Mouse (Mus musculus) megakaryocyte-erythroid progenitor cell, adult 5-6 weeks (primary cell): ENCODE data around the gene Bex6. TPM values are rescaled to one million over a fixed set of nuclear protein-coding genes. Genes with fewer than 3 reads are reported as not detected.

Source experiments
- ATAC-seq: replicated peaks from 2 replicates; pipeline ENCODE4 v1.8.0; 2016; ENCODE audit warnings: mild to moderate bottlenecking, inconsistent platforms; ENCODE audit not compliant: severe bottlenecking, poor library complexity, low FRiP score, low TSS enrichment
- total RNA-seq, 2 experiments: library from RNA; stranded (forward) in 1 of 2; stranded (reverse) in 1 of 2; fragments of 200-1000, 215-1000 nt in 1 of 2; fragments of >200 nt in 1 of 2; fragmentation: Nextera tagmentation in 1 of 2; gene quantifications; 2 replicates each; pipeline ENCODE4 v1.2.3; 2014 to 2017

Gene Bex6
- total RNA-seq, 2 experiments from 2014 or later, result 0.81 TPM; not detected in 1

DNA sequence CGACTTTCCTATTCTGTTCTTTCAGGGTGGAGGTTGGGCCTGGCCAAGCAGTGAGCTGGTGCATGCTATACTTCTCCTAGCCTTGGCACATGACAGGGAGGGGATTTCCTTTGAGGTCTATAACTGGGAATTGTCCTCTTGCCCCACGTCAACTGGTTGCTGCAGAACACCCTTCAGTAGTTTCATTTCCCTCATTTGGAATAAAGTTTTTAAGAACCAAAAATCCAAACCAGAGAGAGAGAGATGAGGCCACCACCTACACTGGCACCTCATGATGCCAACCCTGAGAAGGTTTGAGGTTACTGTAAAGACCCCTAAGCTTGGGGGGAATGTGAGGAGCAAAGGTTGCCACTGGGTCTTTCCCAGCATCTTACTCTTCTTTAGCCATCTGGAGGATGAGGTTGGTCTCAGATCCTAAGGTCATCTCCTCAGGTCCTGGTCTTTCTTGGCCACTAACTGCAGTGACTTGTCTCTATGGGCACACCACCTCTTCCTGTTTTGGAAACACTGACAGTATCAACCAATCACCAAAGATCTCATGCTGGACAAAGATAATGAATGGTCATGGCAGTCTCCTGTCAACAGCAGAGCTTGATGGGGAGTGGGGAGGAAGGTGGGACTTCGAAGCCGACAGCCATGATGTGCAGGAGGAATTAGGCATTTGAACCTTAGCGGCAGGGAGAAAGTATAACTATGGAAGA lies 8.4 kb upstream of the Bex6 start:
- ATAC-seq, result no peak

DNA sequence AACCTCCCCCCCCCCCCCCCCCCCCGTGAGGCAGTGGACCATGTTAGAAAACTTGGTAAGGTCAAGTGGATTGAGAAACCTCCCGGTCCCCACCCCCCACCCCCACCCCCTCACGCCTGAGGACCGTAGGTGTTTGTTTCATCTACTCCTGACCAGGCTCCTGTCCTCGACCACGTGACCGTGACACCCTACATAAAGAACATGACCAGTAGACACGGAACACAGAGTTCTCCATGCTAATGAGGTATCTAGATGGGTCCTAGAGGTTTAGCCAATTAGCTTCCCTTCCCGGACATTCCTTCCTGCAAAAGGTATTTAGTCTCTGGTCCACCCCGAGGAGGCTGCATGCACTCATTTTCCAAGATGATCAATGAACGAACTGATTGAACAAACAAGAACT lies 6.2 kb upstream of the Bex6 start:
- no peak for ATAC-seq

GRCm38 (mm10) chr16:32174340-32175005 lies 5.2 kb upstream of the Bex6 start:
- ATAC-seq, result no peak

DNA sequence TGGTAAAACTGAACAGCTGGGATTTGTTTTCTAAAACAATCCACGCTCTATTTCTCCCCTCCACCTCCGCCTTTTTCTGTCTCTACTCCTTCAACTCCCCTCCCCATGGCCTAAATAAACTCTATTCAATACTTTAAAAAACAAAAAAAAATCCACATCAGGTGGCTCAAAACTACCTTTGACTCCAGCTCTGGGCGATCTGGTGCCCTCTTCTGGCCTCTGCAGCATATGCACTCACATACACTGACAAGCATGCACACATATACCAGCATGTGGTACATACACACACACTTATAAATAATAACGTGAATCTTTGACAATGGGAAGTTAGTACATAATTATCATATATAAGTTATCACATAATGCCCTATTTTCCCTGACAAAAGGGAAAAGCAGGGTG lies 4.6 kb upstream of the Bex6 start:
- ATAC-seq, result no peak

GRCm38 (mm10) chr16:32176896-32177686 lies 2.5 kb upstream of the Bex6 start:
- peak; percentile 76 for ATAC-seq

DNA sequence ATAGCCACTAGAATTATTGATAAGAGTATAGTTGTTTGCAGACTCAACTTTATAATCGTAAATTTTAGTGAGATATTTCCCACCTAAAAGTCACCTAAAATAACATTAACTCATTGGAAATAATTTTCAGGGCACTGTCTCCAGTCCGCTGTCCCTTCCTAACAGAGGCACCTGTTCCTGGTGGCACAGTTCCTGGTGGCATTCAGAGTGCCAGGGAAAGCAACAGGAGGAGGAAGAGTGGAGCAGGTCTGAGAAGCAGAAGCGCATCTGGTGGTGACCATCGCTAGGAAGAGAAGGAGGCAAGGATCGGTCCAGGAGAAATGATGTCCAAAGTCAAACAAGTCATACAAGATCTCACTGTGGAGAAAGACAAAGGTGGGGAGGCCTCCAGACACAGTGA lies 6.4 kb downstream of the Bex6 start:
- no peak for ATAC-seq

DNA sequence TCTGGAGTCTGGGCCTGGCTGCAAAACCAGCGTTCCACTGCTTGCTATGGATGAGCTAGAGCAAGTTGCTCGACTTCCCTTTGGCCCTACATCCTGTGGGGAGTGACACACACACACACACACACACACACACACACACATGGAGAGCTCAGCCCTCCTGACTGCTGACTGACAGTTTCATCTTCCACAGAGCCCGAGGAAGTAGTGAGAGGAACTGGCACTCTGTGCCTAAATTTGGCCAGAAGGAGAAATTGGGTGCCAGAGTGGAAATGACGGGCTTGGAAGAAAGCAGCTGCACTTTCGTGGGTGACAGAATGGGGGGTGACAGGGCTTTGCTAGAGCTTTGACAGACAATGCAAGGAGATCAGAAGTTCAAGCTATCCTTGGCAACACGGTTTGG lies 9.5 kb downstream of the Bex6 start:
- ATAC-seq, result no peak

DNA sequence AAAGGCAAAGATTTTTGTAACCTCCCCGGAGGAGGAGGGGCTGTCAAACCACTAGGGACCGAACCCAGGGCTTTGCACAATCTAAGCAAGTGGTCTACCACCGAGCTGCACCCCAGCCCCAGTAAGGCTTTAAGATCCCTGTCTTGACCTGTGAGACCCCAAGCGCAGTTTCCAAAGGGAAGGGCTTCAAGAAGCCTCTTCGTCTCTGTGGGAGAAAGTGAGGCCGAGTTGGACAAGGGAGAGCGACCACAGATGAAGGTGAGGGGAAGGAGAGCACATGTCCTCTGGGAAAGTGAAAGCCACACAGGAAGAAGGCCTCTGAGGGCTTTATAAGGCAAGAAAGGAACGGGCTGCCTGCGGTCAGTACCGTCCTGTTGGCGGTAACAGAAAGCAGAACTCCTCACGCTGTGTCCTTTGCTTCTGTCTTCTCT lies 10.4 kb downstream of the Bex6 start:
- ATAC-seq, result peak; percentile 73

GRCm38 (mm10) chr16:32200256-32201003 lies 20.8 kb downstream of the Bex6 start:
- peak; percentile 26; the same call in 1 of the 2 replicates for ATAC-seq

- no peak for ATAC-seq
Measured at GRCm38 (mm10) chr16:32201004-32201325, 21.3 kb downstream of the Bex6 start.

- peak; percentile 92 for ATAC-seq
Measured at GRCm38 (mm10) chr16:32202681-32203080, 23.1 kb downstream of the Bex6 start.

- ATAC-seq, result no peak
Measured at GRCm38 (mm10) chr16:32204902-32205301, 25.3 kb downstream of the Bex6 start.

- no peak for ATAC-seq
Measured at GRCm38 (mm10) chr16:32214156-32214555, 34.5 kb downstream of the Bex6 start.

DNA sequence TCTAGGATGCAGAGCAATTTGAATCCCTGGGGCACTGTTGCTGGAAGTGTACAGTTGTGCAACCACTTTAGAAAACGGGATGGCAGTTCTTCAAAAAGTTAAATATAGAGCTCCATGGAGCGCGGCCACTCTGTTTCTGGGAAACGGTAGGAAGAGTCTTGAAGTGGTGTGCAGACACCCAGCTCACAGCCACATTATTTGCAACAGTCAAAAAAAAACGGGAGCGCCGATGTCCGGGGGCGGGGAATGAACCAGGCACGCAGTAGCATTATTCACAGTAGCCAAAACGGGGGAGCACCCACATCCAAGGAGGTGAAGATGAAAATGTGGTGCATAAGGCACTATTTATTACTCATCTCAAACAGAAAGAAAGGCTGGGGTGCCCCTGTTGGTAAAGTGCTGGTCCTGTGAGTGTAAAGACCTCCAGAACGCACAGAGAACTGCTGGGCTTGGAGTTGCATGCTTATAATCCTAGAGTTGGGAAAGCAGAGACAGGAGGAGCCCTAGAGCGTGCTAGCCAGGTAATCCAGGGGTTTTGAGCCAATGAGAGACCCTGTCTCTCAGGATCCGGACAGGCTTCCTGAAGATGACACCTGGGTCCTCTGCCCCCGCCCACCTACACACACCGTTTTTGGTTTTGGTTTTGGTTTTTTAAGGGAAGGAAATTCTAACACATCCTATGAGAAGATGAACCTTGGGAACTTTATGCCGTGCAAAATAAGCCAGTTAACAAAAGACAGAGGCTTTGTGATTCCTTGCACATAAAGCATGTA lies 35.4 kb downstream of the Bex6 start:
- no peak for ATAC-seq

DNA sequence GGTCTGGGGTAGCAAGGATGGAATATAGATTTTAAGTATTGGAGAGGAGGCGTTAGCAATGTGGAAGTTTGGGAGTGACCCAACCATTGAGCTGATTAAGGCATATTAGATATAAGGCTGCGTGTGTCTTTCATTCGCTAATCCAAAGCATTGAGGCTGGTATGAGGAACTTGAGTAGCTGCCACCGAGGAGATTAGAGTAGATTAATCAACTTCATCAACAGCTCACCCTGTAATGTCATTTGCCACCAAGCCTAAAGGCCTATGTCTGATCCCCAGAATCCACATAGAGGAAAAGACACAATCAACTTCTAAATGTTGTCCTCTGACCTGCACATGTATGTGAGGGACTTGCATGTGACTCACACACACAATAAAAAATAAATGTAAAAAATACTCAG lies 42.2 kb downstream of the Bex6 start:
- ATAC-seq, result no peak

- ATAC-seq, result no peak
Measured at GRCm38 (mm10) chr16:32222399-32222798, 42.8 kb downstream of the Bex6 start.

- peak; percentile 61; the same call in 1 of the 2 replicates for ATAC-seq
Measured at GRCm38 (mm10) chr16:32232050-32232449, 52.4 kb downstream of the Bex6 start.
